Mouse (Mus musculus): Measurements from ENCODE around the gene Tom1.

DNA sequence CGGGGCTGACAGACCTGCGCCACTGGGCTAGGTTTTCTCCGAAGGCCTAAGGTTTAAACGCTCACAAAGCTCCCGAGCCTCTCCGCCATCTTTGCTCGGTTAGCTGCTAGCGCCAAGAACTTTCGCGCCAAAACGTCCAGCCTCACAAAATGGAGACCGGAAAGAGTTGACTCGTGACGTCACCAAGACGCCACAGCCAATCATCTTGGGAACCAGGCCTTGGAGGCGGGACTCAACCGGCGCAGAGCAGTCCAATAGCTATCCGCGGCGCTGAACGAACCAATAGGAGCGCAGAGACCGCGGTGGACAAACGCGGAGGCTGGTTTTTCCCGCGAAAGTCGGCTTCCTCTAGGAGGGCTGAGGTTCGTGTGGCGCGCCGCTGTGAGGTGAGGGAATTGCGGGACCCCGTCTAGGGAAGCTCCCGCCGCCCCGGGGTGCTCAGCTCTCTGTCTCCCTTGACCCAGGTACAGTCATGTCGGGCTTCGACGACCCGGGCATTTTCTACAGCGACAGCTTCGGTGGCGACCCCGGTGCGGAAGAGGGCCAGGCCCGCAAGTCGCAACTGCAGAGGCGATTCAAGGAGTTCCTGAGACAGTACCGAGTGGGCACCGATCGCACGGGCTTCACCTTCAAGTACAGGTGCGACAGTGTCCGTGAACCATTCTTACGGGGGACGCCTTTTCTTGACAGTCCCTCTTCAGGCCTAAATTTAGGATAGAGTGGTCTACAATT, 75.9 kb downstream of the Tom1 start, which contains the start of gene Mcm5:
- TF ChIP-seq CTCF (IDR thresholded peaks at IDR 0.05; ENCODE audit: low read depth, low read length) (no peak), POLR2A (IDR thresholded peaks at IDR 0.05; ENCODE audit: extremely low read depth, insufficient read depth, low read length) (no peak)

Measured in liver, adult 2 months (tissue).